Mouse (Mus musculus): ENCODE data around the gene Tmem109.

DNA sequence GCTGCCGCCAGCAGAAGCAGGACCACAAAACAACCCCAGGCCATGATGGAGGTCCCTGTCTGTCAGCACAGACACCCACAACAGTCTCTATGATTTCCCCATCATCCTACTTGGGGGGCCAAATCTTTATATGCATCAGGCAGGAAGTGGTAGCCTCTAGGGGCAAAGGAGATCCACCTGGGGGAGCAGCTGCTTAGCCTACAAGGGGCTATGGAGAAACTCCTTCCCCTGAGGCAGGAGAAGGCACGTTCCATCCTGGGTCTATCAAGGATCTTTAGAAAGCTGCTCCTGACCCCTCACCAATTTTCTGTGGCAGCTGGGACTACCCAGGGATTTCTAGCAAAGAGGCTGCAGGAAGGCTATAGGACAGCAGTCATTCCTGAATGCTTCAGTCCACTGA is 38.7 kb upstream of the Tmem109 start, which contains the start of gene Zp1:
- no peak for TF ChIP-seq CTCF (IDR thresholded peaks at IDR 0.05; ENCODE audit: insufficient read depth, low read length)
- no peak for TF ChIP-seq POLR2A (IDR thresholded peaks at IDR 0.05; ENCODE audit: borderline replicate concordance, extremely low read depth, low read depth, low read length)

Measured in lung, adult 2 months (tissue).